Mouse (Mus musculus) thymus, adult 2 months (tissue): Measurements from ENCODE around the gene Mydgf.
A peak's percentile ranks its signal among the peaks of the same experiment; 100 is the strongest.

Source experiments
- CTCF ChIP-seq: fragments of 200-500 bp; IDR thresholded peaks from 2 replicates; pipeline ENCODE4 v1.5.1; 2012; ENCODE audit warnings: mild to moderate bottlenecking, control low read depth, low read length, moderate library complexity, borderline replicate concordance; ENCODE audit not compliant: control insufficient read depth, poor library complexity, insufficient read depth; ENCODE audit errors: extremely low read depth
- POLR2A ChIP-seq: fragments of 200-500 bp; IDR thresholded peaks from 2 replicates; pipeline ENCODE4 v1.6.1; 2012; ENCODE audit warnings: mild to moderate bottlenecking, low read length, control low read depth, moderate library complexity; ENCODE audit not compliant: control insufficient read depth, poor library complexity, insufficient read depth; ENCODE audit errors: extremely low read depth

DNA sequence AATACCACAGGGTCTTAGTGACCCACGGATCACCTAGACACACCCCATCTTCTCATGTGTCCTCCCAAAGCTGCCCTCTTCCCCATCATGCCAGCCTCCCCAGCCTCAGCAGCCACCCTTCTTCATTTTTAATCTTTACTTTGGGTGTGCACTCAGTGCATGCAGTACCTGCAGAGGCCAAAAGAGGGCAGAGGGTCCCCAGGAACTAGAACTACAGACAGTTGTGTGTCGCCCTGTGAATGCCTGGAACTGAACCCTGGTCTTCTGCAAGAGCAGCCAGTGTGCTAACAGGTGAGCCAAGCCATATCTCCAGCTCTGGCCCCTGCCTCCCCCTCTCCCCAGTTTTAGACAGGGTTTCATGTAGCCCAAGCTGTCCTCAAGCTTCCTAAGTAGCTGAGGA lies 13.1 kb upstream of the Mydgf start:
- TF ChIP-seq CTCF (peak; percentile 67; the same call in 1 of the 2 replicates), POLR2A (no peak)
